Mouse (Mus musculus) spleen, adult 12 weeks (tissue): Measurements from ENCODE around the gene Lrch4.

ENCODE experiments used
- DNase-seq: peaks from one replicate; pipeline ENCODE4 v3.0.0; 2022; ENCODE audit warnings: low spot score

Gene Lrch4

DNA sequence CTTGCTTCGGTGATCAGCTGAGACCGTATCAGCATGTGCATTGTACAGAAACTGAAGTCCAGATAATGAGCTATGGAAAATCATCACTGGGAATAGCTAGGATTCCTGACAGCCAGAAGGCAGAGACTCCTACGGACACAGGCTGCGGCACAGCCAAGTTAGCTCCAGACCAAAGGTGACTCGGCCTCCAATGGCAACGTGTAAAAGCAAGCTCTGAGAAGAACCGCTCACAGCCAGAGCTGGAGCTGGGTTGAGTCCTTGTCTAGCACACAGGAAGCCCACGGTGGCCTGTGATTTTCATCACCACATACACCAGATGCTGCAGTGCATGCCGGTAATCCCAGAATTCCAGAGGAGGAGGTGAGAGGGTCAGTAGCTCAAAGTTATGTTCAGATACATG is 61.6 kb downstream of the Lrch4 start:
- DNase-seq = no peak
